Mouse (Mus musculus) testis, adult 2 months (tissue): ENCODE measurements at regions not wholly inside any gene's neighbourhood (a gene's known extent, or its start where the extent isn't known, plus 50 kb on each side); places are given as distances from the start of the nearest gene placed in this dataset.

ENCODE experiments used
- H3K27ac ChIP-seq: fragments of 200-500 bp; 2 replicates; pipeline ENCODE4 v1.5.1; 2012; ENCODE audit warnings: low read depth, low read length; ENCODE audit not compliant: control insufficient read depth, insufficient read depth
- H3K27me3 ChIP-seq: fragments of 200-500 bp; 2 replicates; pipeline ENCODE4 v1.6.1; 2012; ENCODE audit warnings: mild to moderate bottlenecking, low read length, moderate library complexity; ENCODE audit not compliant: control insufficient read depth, insufficient read depth
- H3K36me3 ChIP-seq: fragments of 200-500 bp; 2 replicates; pipeline ENCODE4 v1.6.1; 2012; ENCODE audit warnings: mild to moderate bottlenecking, low read length; ENCODE audit not compliant: control insufficient read depth, insufficient read depth
- H3K4me1 ChIP-seq: fragments of 200-500 bp; 2 replicates; pipeline ENCODE4 v1.6.1; 2012; ENCODE audit warnings: low read length; ENCODE audit not compliant: control insufficient read depth, insufficient read depth
- H3K4me3 ChIP-seq: fragments of 200-500 bp; 2 replicates; pipeline ENCODE4 v1.5.1; 2012; ENCODE audit warnings: low read depth, mild to moderate bottlenecking, low read length, moderate library complexity, mixed read lengths; ENCODE audit not compliant: control insufficient read depth
- CTCF ChIP-seq: fragments of 200-500 bp; IDR thresholded peaks from 2 replicates; pipeline ENCODE4 v1.5.1; 2012; ENCODE audit warnings: low read depth, mild to moderate bottlenecking, inconsistent platforms, low read length, moderate library complexity; ENCODE audit not compliant: control insufficient read depth, insufficient read depth, insufficient replicate concordance
- POLR2A ChIP-seq: fragments of 200-500 bp; IDR thresholded peaks from 2 replicates; pipeline ENCODE4 v1.6.1; 2012; ENCODE audit warnings: low read depth, mild to moderate bottlenecking, inconsistent platforms, low read length, moderate library complexity; ENCODE audit not compliant: control insufficient read depth

- Histone ChIP-seq H3K4me3 (no peak overlapping the region), H3K27me3 (no peaks in the 10 kb centered on the region)
Observed at GRCm38 (mm10) chr10:16438414-16438813, 1284.6 kb upstream of the Cited2 start.

GRCm38 (mm10) chr10:16440932-16441640 is 1281.9 kb upstream of the Cited2 start:
- Histone ChIP-seq H3K27me3 (no peaks in the 10 kb centered on the region), H3K36me3 (no peaks in the 10 kb centered on the region), H3K4me3 (no peak overlapping the region), H3K4me1 (no peaks in the 10 kb centered on the region), H3K27ac (no peak overlapping the region)
- TF ChIP-seq CTCF (no peak), POLR2A (no peak)

More at GRCm38 (mm10) chr10:16438414-16438813, 1284.6 kb upstream of the Cited2 start:
- Histone ChIP-seq H3K4me1 (no peaks in the 10 kb centered on the region), H3K27ac (no peak overlapping the region), H3K36me3 (no peaks in the 10 kb centered on the region)
- TF ChIP-seq CTCF (no peak), POLR2A (no peak)

GRCm38 (mm10) chr10:16441661-16442072 is 1281.4 kb upstream of the Cited2 start:
- TF ChIP-seq CTCF (no peak), POLR2A (no peak)
- no peak overlapping the region for H3K27ac ChIP-seq

GRCm38 (mm10) chr10:16443901-16444300 is 1279.1 kb upstream of the Cited2 start:
- Histone ChIP-seq H3K4me1 (no peaks in the 10 kb centered on the region), H3K27me3 (no peaks in the 10 kb centered on the region), H3K4me3 (no peak overlapping the region), H3K27ac (no peak overlapping the region), H3K36me3 (no peaks in the 10 kb centered on the region)
- TF ChIP-seq CTCF (no peak), POLR2A (no peak)

More at GRCm38 (mm10) chr10:16441661-16442072, 1281.4 kb upstream of the Cited2 start:
- no peaks in the 10 kb centered on the region for H3K4me1 ChIP-seq
- H3K4me3 ChIP-seq, result no peak overlapping the region
- H3K27me3 ChIP-seq, result no peaks in the 10 kb centered on the region
- H3K36me3 ChIP-seq, result no peaks in the 10 kb centered on the region

GRCm38 (mm10) chr10:16467935-16468334 is 1255.1 kb upstream of the Cited2 start:
- TF ChIP-seq POLR2A, result no peak
- no peak for TF ChIP-seq CTCF
- no peaks in the 10 kb centered on the region for H3K36me3 ChIP-seq

GRCm38 (mm10) chr10:16469711-16470110 is 1253.3 kb upstream of the Cited2 start:
- TF ChIP-seq POLR2A (no peak), CTCF (no peak)
- Histone ChIP-seq H3K36me3 (no peaks in the 10 kb centered on the region), H3K4me3 (no peak overlapping the region), H3K27ac (no peak overlapping the region), H3K27me3 (no peaks in the 10 kb centered on the region), H3K4me1 (no peaks in the 10 kb centered on the region)

More at GRCm38 (mm10) chr10:16467935-16468334, 1255.1 kb upstream of the Cited2 start:
- H3K4me3 ChIP-seq, result no peak overlapping the region
- no peaks in the 10 kb centered on the region for H3K4me1 ChIP-seq
- H3K27me3 ChIP-seq, result no peaks in the 10 kb centered on the region
- H3K27ac ChIP-seq, result no peak overlapping the region

- H3K4me3 ChIP-seq, result no peak overlapping the region
- H3K36me3 ChIP-seq, result no peaks in the 10 kb centered on the region
- H3K27ac ChIP-seq, result no peak overlapping the region
- no peaks in the 10 kb centered on the region for H3K27me3 ChIP-seq
- no peak for TF ChIP-seq CTCF
- TF ChIP-seq POLR2A, result no peak
- no peaks in the 10 kb centered on the region for H3K4me1 ChIP-seq
Observed at GRCm38 (mm10) chr10:16473952-16474521, 1249.0 kb upstream of the Cited2 start.
